Mouse (Mus musculus) 3134 (cell line): Measurements from ENCODE around the gene Olfr591.
"Not testable (repeated sequence)": the region's sequence is repeated elsewhere in the genome, so short reads cannot be mapped to it uniquely, and the experiment has no call there.

ENCODE experiments used
- DNase-seq: peaks from one replicate; pipeline ENCODE4 v3.0.0-alpha.2; 2011; ENCODE audit warnings: low spot score; ENCODE audit not compliant: insufficient read length; ENCODE audit errors: extremely low read depth

The Olfr591 gene

DNA sequence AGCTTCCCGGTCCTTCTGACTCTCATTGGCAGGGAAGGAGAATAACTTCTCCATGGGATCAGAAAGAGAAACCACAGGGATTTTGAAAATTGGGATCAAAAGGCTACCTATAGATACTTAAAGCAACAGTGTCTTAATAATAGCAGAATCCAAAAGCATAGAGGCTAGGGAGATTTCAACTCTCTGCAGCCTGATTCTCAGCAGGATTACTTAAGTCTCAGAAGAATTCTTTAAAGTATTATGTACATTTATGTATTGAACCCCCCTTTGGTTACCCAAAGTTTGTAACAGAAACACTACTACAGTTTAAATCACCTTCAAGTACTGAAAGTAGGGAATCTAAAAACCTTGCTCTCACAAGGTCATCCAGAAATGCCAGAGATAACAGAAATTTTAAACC, at the start of gene Olfr591:
TSS of gene Olfr591 (minus strand) at position 101 of the 400 bp plus-strand sequence.
- no peak for DNase-seq

DNA sequence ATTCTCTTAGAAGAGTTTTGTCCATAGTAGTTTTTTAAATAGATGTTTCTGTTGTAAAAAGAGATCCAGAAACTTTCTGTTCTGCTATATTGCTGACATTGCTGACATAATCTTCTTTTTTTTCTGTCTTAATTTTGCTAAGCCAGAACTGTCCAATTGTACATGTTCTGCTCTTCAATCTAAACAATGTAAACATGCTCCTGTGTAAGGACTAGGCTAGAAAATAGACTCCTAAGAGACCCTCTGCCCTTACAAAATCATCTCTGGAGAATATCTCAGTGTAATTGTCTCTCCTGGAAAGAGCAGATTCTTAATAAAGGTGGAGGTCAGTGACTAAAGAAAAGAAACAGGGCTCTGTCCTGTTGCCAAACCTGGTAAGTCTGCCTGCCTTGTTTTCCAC, 38.6 kb upstream of the Olfr591 start, which contains the start of gene Olfr594:
TSS of gene Olfr594 (plus strand) at position 301 of the 400 bp plus-strand sequence.
- DNase-seq, result no peak

DNA sequence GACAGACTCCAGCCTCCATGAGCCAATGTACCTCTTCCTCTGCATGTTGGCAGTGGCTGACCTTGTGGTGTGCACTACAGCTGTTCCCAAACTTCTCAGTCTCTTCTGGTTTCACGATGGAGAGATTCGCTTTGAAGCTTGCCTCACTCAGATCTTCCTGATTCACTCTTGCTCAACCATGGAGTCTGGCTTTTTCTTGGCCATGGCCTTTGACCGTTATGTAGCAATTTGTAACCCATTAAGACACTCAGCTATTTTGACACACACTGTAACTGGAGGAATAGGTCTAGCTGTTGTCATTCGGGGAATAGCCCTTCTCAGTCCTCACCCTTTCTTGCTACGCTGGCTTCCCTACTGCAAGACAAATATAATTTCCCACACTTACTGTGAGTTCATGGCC, 33.9 kb upstream of the Olfr591 start:
- DNase-seq, result not testable (repeated sequence)

DNA sequence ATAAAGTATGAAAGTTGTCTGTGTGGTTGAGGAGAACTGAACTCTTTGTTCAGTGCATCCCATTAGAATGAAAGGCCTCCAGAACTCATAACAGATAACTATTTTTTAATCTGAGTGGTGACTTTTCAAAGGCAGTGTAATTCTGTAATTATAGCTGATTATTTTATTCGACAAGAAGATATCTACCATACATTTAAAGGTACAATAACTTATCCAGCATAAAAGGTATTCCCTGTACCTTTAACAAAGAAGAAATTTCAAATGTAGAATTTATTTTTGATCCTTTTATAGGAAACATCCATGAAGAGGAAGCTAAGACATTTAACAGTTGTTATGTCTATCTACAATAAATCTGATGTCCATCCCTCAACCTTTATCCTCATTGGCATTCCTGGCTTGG, 33.4 kb upstream of the Olfr591 start, which contains the start of gene Olfr593:
TSS of gene Olfr593 (plus strand) at position 301 of the 400 bp plus-strand sequence.
- DNase-seq, result no peak

DNA sequence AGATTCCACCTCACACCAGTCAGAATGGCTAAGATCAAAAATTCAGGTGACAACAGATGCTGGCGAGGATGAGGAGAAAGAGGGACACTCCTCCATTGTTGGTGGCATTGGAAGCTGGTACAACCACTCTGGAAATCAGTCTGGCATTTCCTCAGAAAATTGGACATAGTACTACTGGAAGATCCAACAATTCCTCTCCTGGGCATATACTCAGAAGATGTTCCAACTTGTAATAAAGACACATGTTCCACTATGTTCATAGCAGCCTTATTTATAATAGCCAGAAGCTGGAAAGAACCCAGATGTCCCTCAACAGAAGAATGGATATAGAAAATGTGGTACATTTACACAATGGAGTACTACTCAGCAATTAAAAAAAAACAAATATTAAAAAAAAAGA, 6.4 kb upstream of the Olfr591 start, which contains the start of gene Olfr592:
TSS of gene Olfr592 (plus strand) at position 301 of the 400 bp plus-strand sequence.
- not testable (repeated sequence) for DNase-seq

DNA sequence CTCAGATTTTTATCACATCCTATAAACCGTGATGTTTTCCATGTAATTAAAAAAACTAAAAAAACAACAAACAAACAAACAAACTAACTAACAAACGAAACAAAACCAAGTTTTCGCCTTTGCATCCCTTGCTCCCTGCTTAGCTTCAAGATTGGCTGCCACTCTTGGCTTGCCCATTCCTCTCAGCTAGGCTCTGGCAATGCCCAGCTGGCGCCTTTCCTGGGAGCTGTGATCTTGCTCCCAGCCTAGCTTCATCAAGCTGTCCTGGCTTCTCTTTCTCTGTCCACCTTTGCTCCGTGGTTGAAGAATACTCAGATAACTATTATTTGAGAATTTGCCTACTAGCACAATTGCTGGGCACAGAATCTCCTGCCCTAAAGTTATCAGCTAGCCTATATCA, 8.4 kb downstream of the Olfr591 start:
- DNase-seq, result no peak

DNA sequence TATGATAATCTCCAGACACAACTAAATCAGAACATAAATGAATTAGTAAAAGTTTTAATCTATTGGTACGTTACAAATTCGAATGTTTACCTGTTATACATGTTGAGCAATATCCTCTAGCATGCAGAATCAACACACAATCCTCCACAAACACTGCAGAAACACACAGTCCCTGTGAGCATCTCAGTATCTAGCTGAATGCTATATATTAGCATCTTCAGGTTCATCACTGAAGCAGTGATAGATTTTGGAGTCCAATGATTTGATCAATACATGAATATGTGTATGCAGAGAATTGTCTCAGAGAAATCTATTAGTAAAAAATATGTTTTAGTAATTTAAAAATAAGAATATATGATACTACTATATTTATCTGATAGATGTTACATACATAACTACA, 21.9 kb downstream of the Olfr591 start, which contains the start of gene Olfr589:
TSS of gene Olfr589 (minus strand) at position 101 of the 400 bp plus-strand sequence.
- no peak for DNase-seq

DNA sequence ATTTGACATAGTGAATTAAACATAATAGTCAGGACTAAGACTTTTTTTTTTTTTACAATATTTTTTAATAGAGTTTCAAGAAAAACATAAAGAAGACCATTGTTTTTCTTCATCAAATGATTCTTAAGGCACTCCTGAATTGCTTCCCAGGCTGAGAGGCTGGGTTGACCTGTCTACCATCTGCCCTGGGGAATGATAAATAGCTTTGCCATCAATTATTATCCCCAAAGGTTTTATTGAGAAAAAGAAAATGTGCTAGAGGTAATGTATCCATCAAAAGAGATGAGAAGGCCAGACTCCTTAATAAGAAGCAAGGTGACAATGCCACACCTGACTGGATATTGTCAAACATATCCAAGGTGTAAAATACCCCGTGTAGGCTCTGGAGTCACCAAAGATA, 37.6 kb downstream of the Olfr591 start, which contains the start of gene Olfr588-ps1:
TSS of gene Olfr588-ps1 (plus strand) at position 301 of the 400 bp plus-strand sequence.
- no peak for DNase-seq

DNA sequence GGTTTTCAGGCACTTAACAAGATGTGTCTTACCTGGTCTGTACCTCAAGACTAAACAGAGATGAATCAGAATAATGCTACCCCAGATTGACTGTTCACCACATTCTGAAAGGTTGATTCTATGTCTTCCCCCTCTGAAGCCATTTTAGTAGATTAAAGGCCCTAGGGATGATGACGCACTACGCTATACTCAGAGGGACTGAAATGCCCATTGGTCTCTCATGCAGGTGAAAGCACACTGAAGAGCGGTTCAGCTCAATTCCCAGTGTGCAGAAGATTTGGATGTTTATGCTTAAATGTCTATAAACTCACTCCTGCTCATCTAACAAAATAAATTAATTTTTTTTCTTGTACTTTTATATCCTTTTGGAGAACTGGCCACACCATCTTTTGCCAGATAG, 52.6 kb downstream of the Olfr591 start, which contains the start of gene Olfr586:
TSS of gene Olfr586 (minus strand) at position 101 of the 400 bp plus-strand sequence.
- DNase-seq, result no peak

DNA sequence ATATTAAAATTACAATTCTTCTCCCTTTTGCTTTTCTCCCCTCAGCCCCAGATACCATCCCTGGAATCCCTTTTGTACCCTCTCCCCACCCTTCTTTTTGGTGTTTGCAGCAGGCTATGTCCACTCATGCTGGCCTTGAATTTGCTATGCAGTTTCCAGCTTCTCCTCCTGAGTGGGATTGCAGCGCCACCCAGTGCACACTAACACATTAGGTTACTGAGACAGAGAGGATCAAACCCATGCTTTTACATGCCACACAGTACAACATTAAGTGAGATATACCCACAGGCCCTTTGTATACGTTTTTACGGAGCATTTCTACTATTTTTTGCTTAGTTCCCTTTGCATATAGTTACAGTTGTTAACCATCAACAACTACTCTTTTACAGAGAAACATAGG, 58.7 kb downstream of the Olfr591 start:
- no peak for DNase-seq
